Mouse (Mus musculus): ENCODE results near the gene Kif18a. TPM values are rescaled to one million over a fixed set of nuclear protein-coding genes. Genes with fewer than 3 reads are reported as not detected.

The Kif18a gene
- polyA plus RNA-seq, 1 experiment from 2014 or later, result 20.7 TPM

- Histone ChIP-seq H3K4me3 (ENCODE audit: low read depth, low read length) (no peak overlapping the region), H3K4me2 (ENCODE audit: low read length) (no peak overlapping the region), H3K27me3 (replicated peaks; ENCODE audit: control insufficient read depth, insufficient read depth, low read length) (no peaks in the 10 kb centered on the region), H3K9ac (ENCODE audit: low read length) (no peak overlapping the region), H3K36me3 (ENCODE audit: control insufficient read depth, insufficient read depth, low read length) (no peaks in the 10 kb centered on the region), H3K27ac (ENCODE audit: low read depth) (no peak overlapping the region), H3K9me3 (ENCODE audit: control insufficient read depth, low read length) (no peaks in the 10 kb centered on the region), H3K4me1 (replicated peaks; ENCODE audit: control insufficient read depth, insufficient read depth, low read length) (no peaks in the 10 kb centered on the region)
- no peak for ATAC-seq (replicated peaks; ENCODE audit: low FRiP score, low TSS enrichment, low read depth)
- WGBS, result 83% methylated on average over 5 of the region's 5 CpGs
- no peak for DNase-seq (ENCODE audit: low spot score)
Observed at GRCm38 (mm10) chr2:109388733-109389132, 108.2 kb downstream of the Kif18a start.

DNA sequence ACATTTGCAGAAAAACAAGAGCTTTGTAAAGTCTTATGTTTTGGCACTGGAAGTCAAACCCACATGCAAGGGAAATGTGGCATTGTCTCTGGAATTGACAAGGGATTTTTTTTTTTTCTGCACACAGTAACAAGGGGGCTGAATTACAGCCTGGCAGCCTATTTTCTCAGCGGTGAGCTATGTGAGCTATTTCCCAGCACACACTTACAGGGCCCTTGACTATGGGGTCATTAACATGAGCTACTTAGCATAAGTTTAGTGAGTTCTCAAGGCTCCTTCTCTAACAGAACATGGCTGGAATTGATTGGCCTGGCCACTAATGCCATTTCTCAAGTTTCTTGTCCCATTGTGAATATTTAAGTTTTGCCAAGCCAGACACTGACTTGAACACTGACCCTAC lies 109.4 kb downstream of the Kif18a start:
- DNase-seq (ENCODE audit: low spot score), result no peak
- Histone ChIP-seq H3K4me3 (ENCODE audit: low read depth, low read length) (no peak overlapping the region), H3K4me1 (replicated peaks; ENCODE audit: control insufficient read depth, insufficient read depth, low read length) (no peaks in the 10 kb centered on the region), H3K4me2 (ENCODE audit: low read length) (no peak overlapping the region), H3K9me3 (ENCODE audit: control insufficient read depth, low read length) (no peaks in the 10 kb centered on the region), H3K27ac (ENCODE audit: low read depth) (no peak overlapping the region), H3K36me3 (ENCODE audit: control insufficient read depth, insufficient read depth, low read length) (no peaks in the 10 kb centered on the region), H3K9ac (ENCODE audit: low read length) (no peak overlapping the region), H3K27me3 (replicated peaks; ENCODE audit: control insufficient read depth, insufficient read depth, low read length) (no peaks in the 10 kb centered on the region)
- no peak for ATAC-seq (replicated peaks; ENCODE audit: low FRiP score, low TSS enrichment, low read depth)
- WGBS, result 46% methylated on average over 1 of the region's 1 CpGs

Other genes with a start within 250 kb of the Kif18a start
- gene Mettl15, start within 50 bp of the Kif18a start, polyA plus RNA-seq (2014; fragmentation: Nextera tagmentation; extraction: Ambion mirVana), result 10.6 and 14.6 TPM in 2 replicates